8 mouse cellular contexts compared by ENCODE assay signal in genomic region chr10:89686139-89686808, GRCm38 (mm10). TPM values are rescaled to one million over a fixed set of nuclear protein-coding genes. Genes with fewer than 3 reads are reported as not detected.
DNase-seq lines count a peak whose midpoint lies in the region; ATAC-seq and TF ChIP-seq lines count a peak whose summit lies in the region.

Gene Scyl2, minus strand, starts transcription at chr10:89686285.

- H3K4me1 ChIP-seq in ES-E14 (ENCODE audit: control insufficient read depth in 2 of 2, insufficient read depth in 2 of 2, low read length in 2 of 2, poor library complexity in 1 of 2) = peaks cover 2% of the 10 kb centered on the region in 2 experiments; a peak in 1 of 4 replicates
- H3K4me1 ChIP-seq in forebrain, embryonic 16.5 days (replicated peaks; ENCODE audit: control insufficient read depth, insufficient read depth, low read length) = peaks cover 19% of the 10 kb centered on the region
- 0 out of 2 replicates have a peak, but pooled peaks cover 4% of the 10 kb centered on the region for H3K4me1 ChIP-seq in lung, embryonic 14.5 days (ENCODE audit: insufficient read depth)
- H3K4me1 ChIP-seq in olfactory bulb, adult 2 months (ENCODE audit: control insufficient read depth, insufficient read depth, low read length) = no peaks in the 10 kb centered on the region; the same call in 1 of the 2 replicates
- peaks cover 7% of the 10 kb centered on the region for H3K4me1 ChIP-seq in thymus, adult 2 months (replicated peaks; ENCODE audit: control insufficient read depth, insufficient read depth, low read length)

- peak within 1 kb of the TSS; percentile 87 for H3K9ac ChIP-seq in ES-E14 (ENCODE audit: insufficient read depth, low read depth, low read length, poor library complexity, severe bottlenecking)
- H3K9ac ChIP-seq in forebrain, embryonic 16.5 days (replicated peaks; ENCODE audit: low read depth, low read length) = peak within 1 kb of the TSS; percentile 98
- H3K9ac ChIP-seq in lung, embryonic 14.5 days = peak within 1 kb of the TSS; percentile 91

- peak; percentile 99 for ATAC-seq in forebrain, embryonic 16.5 days
- peak; percentile 99 for ATAC-seq in lung, embryonic 14.5 days (ENCODE audit: insufficient read depth)

- TF ChIP-seq CTCF in layer of hippocampus, adult 2 months (conservative IDR thresholded peaks at IDR 0.05) = no peak
- no peak for TF ChIP-seq CTCF in lung, embryonic 14.5 days (IDR thresholded peaks at IDR 0.05; ENCODE audit: low read depth)
- no peak for TF ChIP-seq CTCF in olfactory bulb, adult 2 months (IDR thresholded peaks at IDR 0.05; ENCODE audit: insufficient read depth, low read depth, low read length)
- TF ChIP-seq CTCF in thymus, adult 2 months (IDR thresholded peaks at IDR 0.05; ENCODE audit: borderline replicate concordance, control insufficient read depth, extremely low read depth, insufficient read depth, low read length, poor library complexity) = no peak

- in situ Hi-C loops in ES-E14 (cut with MboI; ENCODE audit: low sequenced_read_pairs in 2 of 2, unreplicated experiment in 2 of 2) = no loop called here

- H3K9me3 ChIP-seq in ES-E14 (ENCODE audit: control insufficient read depth, insufficient read depth, low read depth, low read length) = no peaks in the 10 kb centered on the region
- no peaks in the 10 kb centered on the region for H3K9me3 ChIP-seq in forebrain, embryonic 16.5 days (ENCODE audit: control insufficient read depth, low read length)
- H3K9me3 ChIP-seq in lung, embryonic 14.5 days (ENCODE audit: low read depth, low read length) = no peaks in the 10 kb centered on the region

- H3K4me3 ChIP-seq in ES-E14 (ENCODE audit: insufficient read depth in 1 of 2, low read depth in 1 of 2, low read length in 2 of 2, poor library complexity in 1 of 2, severe bottlenecking in 1 of 2) = peak within 1 kb of the TSS; percentile 79 to 95
- H3K4me3 ChIP-seq in forebrain, embryonic 16.5 days (replicated peaks; ENCODE audit: low read length) = peak within 1 kb of the TSS; percentile 98
- H3K4me3 ChIP-seq in layer of hippocampus, adult 2 months = peak within 1 kb of the TSS; percentile 100
- peak within 1 kb of the TSS; percentile 97 for H3K4me3 ChIP-seq in lung, embryonic 14.5 days (ENCODE audit: low read depth, low read length)
- H3K4me3 ChIP-seq in olfactory bulb, adult 2 months (ENCODE audit: insufficient read depth, low read depth, low read length) = peak within 1 kb of the TSS; percentile 80
- peak within 1 kb of the TSS; percentile 67 for H3K4me3 ChIP-seq in thymus, adult 2 months (ENCODE audit: control insufficient read depth, insufficient read depth, low read length)

- H3K36me3 ChIP-seq in ES-E14 (ENCODE audit: control insufficient read depth, insufficient read depth, low read length, poor library complexity, severe bottlenecking) = no peaks in the 10 kb centered on the region; the same call in 1 of the 2 replicates
- H3K36me3 ChIP-seq in forebrain, embryonic 16.5 days (ENCODE audit: control insufficient read depth, insufficient read depth) = no peaks in the 10 kb centered on the region
- no peaks in the 10 kb centered on the region for H3K36me3 ChIP-seq in lung, embryonic 14.5 days (ENCODE audit: insufficient read depth)
- H3K36me3 ChIP-seq in thymus, adult 2 months (ENCODE audit: control insufficient read depth, insufficient read depth, low read length) = no peaks in the 10 kb centered on the region

- TF ChIP-seq POLR2A in olfactory bulb, adult 2 months (IDR thresholded peaks at IDR 0.05; ENCODE audit: insufficient read depth, low read depth, low read length) = peak; percentile 49; the same call in 1 of the 2 replicates
- TF ChIP-seq POLR2A in thymus, adult 2 months (IDR thresholded peaks at IDR 0.05; ENCODE audit: control insufficient read depth, extremely low read depth, insufficient read depth, low read length, poor library complexity) = peak; percentile 56; the same call in 1 of the 2 replicates

- WGBS in forebrain, embryonic 16.5 days = 6% methylated on average over 31 of the region's 31 CpGs
- 3% methylated on average over 31 of the region's 31 CpGs for WGBS in lung, embryonic 14.5 days
- 1% methylated on average over 31 of the region's 31 CpGs for WGBS in olfactory bulb, adult 2 months
- WGBS in thymus, adult 2 months = 10% methylated on average over 31 of the region's 31 CpGs

- H3K27ac ChIP-seq in ES-E14 (ENCODE audit: insufficient read depth, low read depth, low read length, poor library complexity, severe bottlenecking) = no peak within 1 kb of the TSS
- peak within 1 kb of the TSS; percentile 75 for H3K27ac ChIP-seq in forebrain, embryonic 16.5 days (ENCODE audit: low read length)
- peak within 1 kb of the TSS; percentile 95 for H3K27ac ChIP-seq in layer of hippocampus, adult 2 months
- H3K27ac ChIP-seq in lung, embryonic 14.5 days (ENCODE audit: low read depth) = peak within 1 kb of the TSS; percentile 72
- peak within 1 kb of the TSS; percentile 34 for H3K27ac ChIP-seq in olfactory bulb, adult 2 months (ENCODE audit: insufficient read depth, low read depth, low read length)
- H3K27ac ChIP-seq in thymus, adult 2 months (ENCODE audit: control insufficient read depth, insufficient read depth, low read length) = no peak within 1 kb of the TSS

- DNase-seq in ES-E14 (ENCODE audit: low read depth, low spot score) = peak; percentile 95
- DNase-seq in cerebellum, adult 11-12 months = peak; percentile 96
- peak; percentile 94 to 95 for DNase-seq in heart, postnatal 36 days
- DNase-seq in layer of hippocampus, adult 2 months (ENCODE audit: low spot score in 2 of 2) = peak; percentile 95 to 97
- DNase-seq in lung, embryonic 14.5 days = peak; percentile 95
- DNase-seq in thymus, adult 2 months = peak; percentile 98

- intact Hi-C loops in heart, postnatal 36 days (cut with DNase I) = loop anchor here (2.0 kb wide), 1 partner anchor 47 kb away; the partner anchor contains the start of gene Actr6

- no peaks in the 10 kb centered on the region for H3K27me3 ChIP-seq in forebrain, embryonic 16.5 days (replicated peaks; ENCODE audit: control insufficient read depth, insufficient read depth, low read length)
- H3K27me3 ChIP-seq in lung, embryonic 14.5 days (ENCODE audit: insufficient read depth, low read length) = no peaks in the 10 kb centered on the region
- no peaks in the 10 kb centered on the region for H3K27me3 ChIP-seq in thymus, adult 2 months (ENCODE audit: control insufficient read depth, insufficient read depth, low read length)

- peak within 1 kb of the TSS; percentile 74 for H3K4me2 ChIP-seq in forebrain, embryonic 16.5 days (ENCODE audit: low read length)
- peak within 1 kb of the TSS; percentile 71 for H3K4me2 ChIP-seq in lung, embryonic 14.5 days

TF ChIP-seq in ES-E14, 5 proteins besides CTCF, POLR2A, EP300 and RAD21:
- TF ChIP-seq ZC3H11A (IDR thresholded peaks at IDR 0.05; ENCODE audit: borderline replicate concordance, low read depth, low read length) (no peak), CHD2 (IDR thresholded peaks at IDR 0.05; ENCODE audit: low read depth, low read length) (no peak), HCFC1 (IDR thresholded peaks at IDR 0.05; ENCODE audit: borderline replicate concordance, insufficient read depth, low read length) (no peak), ZNF384 (IDR thresholded peaks at IDR 0.05; ENCODE audit: low read depth, low read length) (no peak), MAFK (IDR thresholded peaks at IDR 0.05; ENCODE audit: insufficient read depth, low read depth, low read length) (no peak)
TF ChIP-seq in ES-E14: peak in this region for 0.

RNA-seq across cellular contexts. Expression of gene Scyl2, which starts in this region (rescaled TPM):
- 14.5 and 17.7 TPM in 2 replicates for total RNA-seq in ES-E14 (2012; rRNA removed)
- polyA plus RNA-seq in forebrain, embryonic 16.5 days (2015; fragmentation: Nextera tagmentation; extraction: Ambion mirVana) = 9.5 and 9.8 TPM in 2 replicates
- 10 to 100 TPM; 15.8 to 16.6 TPM for total RNA-seq in heart, postnatal 36 days (2021)
- total RNA-seq in layer of hippocampus, adult 2 months (2021) = 10 to 100 TPM; 25.2 to 28.4 TPM
- 13.0 and 13.9 TPM in 2 replicates for polyA plus RNA-seq in lung, embryonic 14.5 days (2014; fragmentation: Nextera tagmentation; extraction: Ambion mirVana)
- 92.4 TPM in 1 of 2 replicates, not detected in the other for polyA plus RNA-seq in olfactory bulb, adult 2 months (2012; ENCODE audit: insufficient read depth, insufficient read length, low replicate concordance, missing spikeins)
- 20.6 and 23.1 TPM in 2 replicates for polyA plus RNA-seq in thymus, adult 2 months (2012; rRNA removed)

Comparison
In these comparisons a context has a peak if more than half of its experiments do, and no peak if none do; other contexts are left out.
1. H3K27ac ChIP-seq: peak in forebrain, embryonic 16.5 days (single experiment), layer of hippocampus, adult 2 months (single experiment), lung, embryonic 14.5 days (single experiment) and olfactory bulb, adult 2 months (single experiment); none in ES-E14 (single experiment) and thymus, adult 2 months (single experiment).
2. Peak in every context shown above with its lines, with median percentiles within 50 percentile points of each other: DNase-seq, H3K4me3 ChIP-seq and H3K9ac ChIP-seq.